Mouse (Mus musculus): ENCODE results near the gene Sult2a7. TPM values are rescaled to one million over a fixed set of nuclear protein-coding genes. Genes with fewer than 3 reads are reported as not detected.

Sult2a7 gene
- polyA plus RNA-seq, 1 experiment from 2014 or later, result not detected

Other genes starting within 250 kb of the Sult2a7 start
- gene Sult2a6, start 239.4 kb downstream of the Sult2a7 start, polyA plus RNA-seq (2014; fragmentation: Nextera tagmentation; extraction: Ambion mirVana), result not detected in 2 replicates
- gene Obox8, start 160.7 kb downstream of the Sult2a7 start, polyA plus RNA-seq (2014; fragmentation: Nextera tagmentation; extraction: Ambion mirVana), result not detected in 2 replicates
- not detected in 2 replicates for gene Sult2a8, start 47.5 kb downstream of the Sult2a7 start, polyA plus RNA-seq (2014; fragmentation: Nextera tagmentation; extraction: Ambion mirVana)
- gene Vmn1r90, start 69.3 kb upstream of the Sult2a7 start, polyA plus RNA-seq (2014; fragmentation: Nextera tagmentation; extraction: Ambion mirVana), result 0.28 and 0.31 TPM in 2 replicates
- gene Obox7, start 165.3 kb upstream of the Sult2a7 start, polyA plus RNA-seq (2014; fragmentation: Nextera tagmentation; extraction: Ambion mirVana), result not detected in 2 replicates

Measured in neural tube, embryonic 11.5 days (tissue).